Mouse (Mus musculus) stomach, embryonic 16.5 days (tissue): Measurements from ENCODE around the gene Cyb5r4. TPM values are rescaled to one million over a fixed set of nuclear protein-coding genes. Genes with fewer than 3 reads are reported as not detected.
"Not testable (repeated sequence)": the region's sequence is repeated elsewhere in the genome, so short reads cannot be mapped to it uniquely, and the experiment has no call there.

ENCODE experiments used
- ATAC-seq: fragments of 200-750 bp; cut with Nextera tagmentation; 2 replicates; pipeline ENCODE4 v1.8.0; 2017; ENCODE audit warnings: moderate number of reproducible peaks, moderate TSS enrichment; ENCODE audit not compliant: insufficient read depth, low FRiP score
- H3K27ac ChIP-seq: fragments of 300-500 bp; sonication (generic); 2 replicates; pipeline ENCODE4 v1.5.1; 2014; ENCODE audit warnings: low read length
- H3K27me3 ChIP-seq: fragments of 300-500 bp; sonication (generic); 2 replicates; pipeline ENCODE4 v1.6.1; 2014; ENCODE audit warnings: low read length, control low read depth, mixed read lengths; ENCODE audit not compliant: control insufficient read depth, insufficient read depth
- H3K36me3 ChIP-seq: fragments of 300-500 bp; sonication (generic); 2 replicates; pipeline ENCODE4 v1.6.1; 2014; ENCODE audit warnings: low read length; ENCODE audit not compliant: control insufficient read depth, insufficient read depth
- H3K4me1 ChIP-seq: fragments of 300-500 bp; sonication (generic); 2 replicates; pipeline ENCODE4 v1.6.1; 2014; ENCODE audit warnings: low read length, control low read depth, mixed read lengths; ENCODE audit not compliant: control insufficient read depth, insufficient read depth
- H3K4me2 ChIP-seq: fragments of 300-500 bp; sonication (generic); 2 replicates; pipeline ENCODE4 v1.6.1; 2014; ENCODE audit warnings: low read depth, low read length, mixed read lengths
- H3K4me3 ChIP-seq: fragments of 300-500 bp; sonication (generic); replicated peaks from 2 replicates; pipeline ENCODE4 v1.5.1; 2014; ENCODE audit warnings: mild to moderate bottlenecking, low read length
- H3K9ac ChIP-seq: fragments of 300-500 bp; sonication (generic); 2 replicates; pipeline ENCODE4 v1.6.1; 2014; ENCODE audit warnings: low read length
- H3K9me3 ChIP-seq: fragments of 300-500 bp; sonication (generic); replicated peaks from 2 replicates; pipeline ENCODE4 v1.6.1; 2016; ENCODE audit warnings: low read length, control low read depth; ENCODE audit not compliant: control insufficient read depth
- WGBS: fragments of 180-500 bp; shearing (Covaris S2); extraction: QIAGEN DNeasy Blood & Tissue Kit; methylation state at CpG from one replicate; pipeline ENCODE4 v1.1.7; 2014; 5-methylcytosine and 5-hydroxymethylcytosine counted together
- polyA plus RNA-seq: library from polyadenylated mRNA; unstranded; fragments of >200 nt; fragmentation: Nextera tagmentation; extraction: Ambion mirVana; gene quantifications from 2 replicates; pipeline ENCODE4 v1.2.1, GENCODE M21; 2015

Cyb5r4 gene
- 50.0 and 52.6 TPM in 2 replicates for polyA plus RNA-seq

DNA sequence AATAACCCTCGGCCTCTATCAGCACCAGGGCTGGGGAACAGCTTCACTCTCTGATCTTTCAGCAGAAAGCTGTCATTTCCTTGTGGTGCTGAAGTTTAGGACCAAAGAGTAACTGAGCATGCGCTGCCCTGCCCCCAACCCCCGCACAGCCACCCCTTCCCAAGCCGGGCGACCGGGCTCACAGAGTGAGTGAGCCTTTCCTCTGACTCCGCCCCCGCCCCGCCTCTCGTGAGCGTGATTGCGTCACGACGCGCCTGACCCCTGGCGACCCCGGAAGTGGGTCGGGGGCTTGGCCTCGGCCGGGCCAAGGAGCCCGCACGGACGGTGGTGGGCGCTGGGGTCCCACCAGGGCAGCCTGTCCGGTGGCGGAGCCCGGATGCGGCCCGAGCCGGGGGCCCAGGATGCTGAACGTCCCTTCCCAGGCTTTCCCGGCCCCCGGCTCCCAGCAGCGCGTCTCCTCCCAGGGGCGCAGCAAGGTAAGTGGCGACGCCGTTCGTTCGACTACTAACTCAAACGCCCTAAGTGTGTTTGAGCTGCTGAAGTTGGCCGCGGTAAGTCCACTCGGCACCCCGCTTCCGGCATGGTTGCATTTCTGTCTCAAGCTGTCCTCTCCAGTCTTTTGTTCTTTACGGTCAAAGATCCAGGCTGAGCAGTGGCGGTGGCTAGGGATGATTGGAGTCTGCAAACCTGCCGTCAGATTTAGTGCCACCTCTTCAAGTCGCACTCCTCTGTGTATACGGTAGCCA, at the start of gene Cyb5r4:
Cyb5r4 (plus strand) TSS at position 237 of the 746 bp plus-strand sequence.
- Histone ChIP-seq H3K9ac (peak within 1 kb of the TSS; percentile 92), H3K4me2 (peak within 1 kb of the TSS; percentile 69), H3K27me3 (peaks cover 9% of the 10 kb centered on the region), H3K27ac (peak within 1 kb of the TSS; percentile 84), H3K36me3 (no peaks in the 10 kb centered on the region), H3K4me1 (peaks cover 8% of the 10 kb centered on the region; the same call in 1 of the 2 replicates), H3K9me3 (no peaks in the 10 kb centered on the region), H3K4me3 (peak within 1 kb of the TSS; percentile 86)
- WGBS: under 1% methylated on average over 52 of the region's 52 CpGs
- peak; percentile 100 for ATAC-seq

DNA sequence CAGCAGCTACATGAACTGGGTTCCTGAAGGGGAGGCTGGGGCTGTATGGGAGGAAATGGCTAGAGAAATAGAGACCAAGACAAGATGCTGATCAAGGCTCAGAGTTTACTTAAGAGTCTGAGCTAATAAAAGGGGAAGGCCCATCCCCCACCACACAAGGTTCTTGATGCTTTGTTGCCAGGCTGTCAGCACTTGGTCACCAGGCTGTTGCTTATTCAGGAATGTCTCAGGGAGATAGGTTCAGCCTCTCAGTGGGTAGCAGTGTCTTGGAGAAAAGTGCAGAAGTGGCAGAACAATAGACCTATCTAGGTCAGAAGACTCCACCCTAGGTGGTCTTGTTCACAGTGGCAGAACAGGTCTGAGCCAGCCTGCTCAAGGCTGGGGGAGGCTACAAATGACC, 49.3 kb upstream of the Cyb5r4 start:
- ATAC-seq, H3K9me3 ChIP-seq, H3K4me1 ChIP-seq, H3K4me3 ChIP-seq, H3K27ac ChIP-seq, H3K4me2 ChIP-seq, H3K36me3 ChIP-seq, H3K9ac ChIP-seq, H3K27me3 ChIP-seq: not testable (repeated sequence)

DNA sequence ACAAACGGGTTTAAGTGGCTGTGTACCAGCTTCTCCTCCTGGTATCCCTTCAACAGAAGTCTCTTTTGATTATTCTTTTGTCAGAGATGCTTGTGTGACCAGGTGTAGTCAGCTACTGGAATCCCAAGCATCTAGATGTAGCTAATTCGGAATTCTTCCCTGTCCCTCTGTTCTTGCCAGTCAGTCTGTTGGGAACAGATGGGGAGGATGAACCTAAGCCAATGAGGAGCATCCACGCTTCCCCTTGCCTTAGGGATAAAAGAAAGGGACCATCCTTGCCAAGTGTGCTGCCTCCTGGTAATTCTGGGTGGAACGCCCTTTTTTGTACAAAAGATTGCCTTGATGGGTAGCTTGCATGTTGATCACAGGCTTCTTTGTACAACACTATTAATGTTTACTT, 48.3 kb upstream of the Cyb5r4 start:
- WGBS: 60% methylated on average over 4 of the region's 4 CpGs
- no peak for ATAC-seq
- H3K4me3 ChIP-seq: no peak overlapping the region
- H3K36me3 ChIP-seq: no peaks in the 10 kb centered on the region
- H3K4me1 ChIP-seq: no peaks in the 10 kb centered on the region
- H3K27me3 ChIP-seq: no peaks in the 10 kb centered on the region
- no peak overlapping the region for H3K4me2 ChIP-seq
- H3K27ac ChIP-seq: no peak overlapping the region
- no peak overlapping the region for H3K9ac ChIP-seq
- no peaks in the 10 kb centered on the region for H3K9me3 ChIP-seq

DNA sequence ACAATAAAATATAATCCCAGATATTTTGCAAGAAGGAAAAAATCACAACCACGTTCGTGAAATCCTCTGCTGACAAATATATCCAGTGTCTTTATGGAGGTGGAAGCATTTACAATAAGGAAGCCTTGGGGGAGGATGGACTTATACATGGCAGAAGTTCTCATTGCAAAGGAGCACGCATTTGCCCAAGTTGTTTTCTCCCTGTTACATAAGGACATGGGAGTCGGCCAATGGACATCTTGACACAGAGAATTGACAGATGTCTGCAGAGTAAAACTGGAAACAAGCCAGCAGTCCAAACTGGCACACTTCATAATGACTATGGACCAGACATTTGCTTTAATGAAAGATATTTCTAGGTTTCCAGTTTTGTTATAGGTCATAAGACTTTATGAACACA, 44.9 kb upstream of the Cyb5r4 start:
- 78% methylated on average over 4 of the region's 4 CpGs for WGBS
- no peak overlapping the region for H3K9ac ChIP-seq
- no peak overlapping the region for H3K4me3 ChIP-seq
- ATAC-seq: no peak
- no peaks in the 10 kb centered on the region for H3K27me3 ChIP-seq
- no peaks in the 10 kb centered on the region for H3K4me1 ChIP-seq
- no peak overlapping the region for H3K27ac ChIP-seq
- no peak overlapping the region for H3K4me2 ChIP-seq
- H3K36me3 ChIP-seq: no peaks in the 10 kb centered on the region
- H3K9me3 ChIP-seq: no peaks in the 10 kb centered on the region

DNA sequence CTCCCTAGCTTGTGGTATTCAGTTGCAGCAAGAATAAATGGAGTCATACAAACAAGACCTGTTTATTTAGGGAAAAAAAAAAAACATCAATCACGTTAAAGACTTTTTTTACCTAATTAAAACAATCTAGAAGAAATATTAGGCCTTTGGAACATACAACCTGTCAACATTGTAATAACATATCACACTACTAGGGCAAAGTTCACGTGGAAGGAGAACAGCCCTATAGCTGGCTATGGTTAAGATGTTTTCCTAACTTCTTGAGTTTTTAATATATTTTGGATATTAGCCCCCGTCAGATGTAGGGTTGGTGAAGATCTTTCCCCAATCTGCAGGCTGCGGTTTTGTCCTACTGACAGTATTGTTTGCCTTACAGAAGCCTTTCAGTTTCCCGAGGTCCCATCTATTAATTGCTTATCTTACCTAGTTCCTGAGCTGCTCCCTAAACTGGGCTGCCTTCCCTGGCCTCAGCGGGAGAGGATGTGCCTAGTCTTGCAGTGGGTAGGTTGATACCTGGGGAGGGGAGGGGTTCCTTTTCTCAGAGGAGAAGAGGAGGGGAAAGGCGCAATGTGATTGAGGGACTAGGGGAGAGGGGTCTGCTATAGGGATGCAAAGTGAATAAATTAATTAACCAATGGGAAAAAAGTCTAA, 43.4 kb upstream of the Cyb5r4 start:
- no peak overlapping the region for H3K27ac ChIP-seq
- 37% methylated on average over 7 of the region's 7 CpGs for WGBS
- no peaks in the 10 kb centered on the region for H3K36me3 ChIP-seq
- H3K4me3 ChIP-seq: no peak overlapping the region
- no peak overlapping the region for H3K9ac ChIP-seq
- H3K9me3 ChIP-seq: no peaks in the 10 kb centered on the region
- H3K4me2 ChIP-seq: no peak overlapping the region
- no peak for ATAC-seq
- H3K27me3 ChIP-seq: no peaks in the 10 kb centered on the region
- no peaks in the 10 kb centered on the region for H3K4me1 ChIP-seq

DNA sequence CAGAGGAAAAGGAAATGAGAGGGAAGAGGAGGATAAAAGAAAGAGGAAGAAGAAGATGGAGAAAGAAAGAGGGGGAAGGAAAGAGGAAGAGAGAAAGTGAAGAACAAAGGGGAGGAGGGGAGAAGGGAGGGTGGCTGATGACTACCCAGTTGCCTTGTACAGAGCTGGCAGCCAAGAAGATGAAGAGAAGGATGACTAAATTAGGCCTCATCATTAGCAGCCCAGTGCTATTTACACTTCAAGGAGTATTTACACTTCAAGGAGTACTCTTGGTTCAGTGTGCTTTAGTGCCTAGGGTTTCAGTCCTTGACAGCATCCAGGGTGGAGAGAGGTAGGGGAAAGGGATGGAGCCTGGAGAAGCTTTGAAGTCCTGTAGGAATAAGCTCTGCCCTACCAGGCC, 41.8 kb upstream of the Cyb5r4 start:
- no peak for ATAC-seq
- no peak overlapping the region for H3K4me2 ChIP-seq
- no peaks in the 10 kb centered on the region for H3K4me1 ChIP-seq
- H3K27ac ChIP-seq: no peak overlapping the region
- no peaks in the 10 kb centered on the region for H3K36me3 ChIP-seq
- H3K9me3 ChIP-seq: no peaks in the 10 kb centered on the region
- H3K9ac ChIP-seq: no peak overlapping the region
- H3K27me3 ChIP-seq: no peaks in the 10 kb centered on the region
- no peak overlapping the region for H3K4me3 ChIP-seq

DNA sequence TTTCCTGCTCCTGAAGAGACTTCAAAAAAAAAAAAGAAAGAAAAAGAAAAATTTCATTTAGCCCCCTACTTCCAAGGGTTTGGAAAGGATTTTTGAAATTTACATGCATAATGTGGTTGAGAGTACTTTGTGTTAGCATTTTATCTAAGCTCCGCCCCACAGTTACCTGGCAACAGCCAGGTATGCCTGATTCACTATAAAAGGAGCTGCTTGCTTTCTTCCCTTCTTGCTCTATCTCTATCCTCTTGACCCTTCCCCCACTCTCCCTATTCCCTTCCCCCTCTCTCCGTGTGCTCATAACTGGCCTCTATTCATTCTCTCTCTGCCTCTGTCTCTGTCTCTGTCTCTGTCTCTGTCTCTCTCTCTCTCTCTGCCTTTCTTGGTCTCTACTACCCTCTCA, 40.9 kb upstream of the Cyb5r4 start:
- H3K9me3 ChIP-seq: no peaks in the 10 kb centered on the region
- no peaks in the 10 kb centered on the region for H3K4me1 ChIP-seq
- no peak overlapping the region for H3K4me3 ChIP-seq
- H3K27me3 ChIP-seq: no peaks in the 10 kb centered on the region
- H3K4me2 ChIP-seq: no peak overlapping the region
- no peak overlapping the region for H3K9ac ChIP-seq
- no peaks in the 10 kb centered on the region for H3K36me3 ChIP-seq
- no peak for ATAC-seq
- H3K27ac ChIP-seq: no peak overlapping the region
- WGBS: 50% methylated on average over 2 of the region's 2 CpGs

DNA sequence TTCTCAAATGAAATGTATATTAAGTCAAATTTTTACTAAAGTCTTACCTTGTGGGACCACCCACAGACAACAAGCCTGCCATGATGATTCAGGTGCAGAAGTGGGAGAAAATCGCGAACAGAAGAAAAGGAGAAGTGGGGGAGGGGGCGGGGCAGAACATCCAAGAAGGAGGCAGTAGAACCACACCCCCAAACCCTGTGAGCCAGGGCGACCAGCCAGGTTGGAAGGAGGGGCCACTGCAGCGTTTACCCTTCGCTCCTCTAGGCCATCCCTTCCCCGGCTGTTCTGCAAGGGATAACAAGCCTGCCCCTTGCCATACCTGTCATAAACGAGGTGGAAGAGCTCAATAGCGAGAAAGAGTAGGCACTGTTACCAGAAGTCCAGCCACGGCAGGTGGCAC, 40.3 kb upstream of the Cyb5r4 start:
- no peaks in the 10 kb centered on the region for H3K9me3 ChIP-seq
- H3K9ac ChIP-seq: no peak overlapping the region
- 15% methylated on average over 10 of the region's 10 CpGs for WGBS
- no peak; the same call in 1 of the 2 replicates for ATAC-seq
- no peak overlapping the region for H3K4me3 ChIP-seq
- no peaks in the 10 kb centered on the region for H3K27me3 ChIP-seq
- H3K36me3 ChIP-seq: no peaks in the 10 kb centered on the region
- H3K4me2 ChIP-seq: no peak overlapping the region
- no peaks in the 10 kb centered on the region for H3K4me1 ChIP-seq
- H3K27ac ChIP-seq: no peak overlapping the region

DNA sequence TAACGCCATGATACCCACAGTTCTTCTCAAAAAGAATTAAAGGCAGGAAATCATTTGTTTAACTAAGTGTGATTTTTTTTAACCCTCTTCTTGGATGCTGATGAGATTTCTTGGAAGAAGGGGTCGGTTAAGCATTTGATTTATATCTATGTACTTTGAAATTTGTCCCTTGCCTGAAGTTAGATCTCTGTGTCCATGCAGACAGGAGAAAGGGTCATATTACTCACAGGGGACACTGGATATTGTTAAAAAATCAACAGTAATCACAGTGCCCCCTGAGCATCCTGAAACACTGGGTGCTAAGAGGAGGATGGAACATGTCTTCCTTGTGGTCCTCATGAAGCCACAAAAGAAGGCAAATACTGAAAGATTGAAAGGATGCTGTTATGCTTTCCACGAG, 37.2 kb upstream of the Cyb5r4 start:
- WGBS: 58% methylated on average over 3 of the region's 3 CpGs
- Histone ChIP-seq H3K4me1 (no peaks in the 10 kb centered on the region), H3K36me3 (no peaks in the 10 kb centered on the region), H3K27me3 (no peaks in the 10 kb centered on the region), H3K4me2 (no peak overlapping the region), H3K9ac (no peak overlapping the region), H3K9me3 (no peaks in the 10 kb centered on the region), H3K27ac (no peak overlapping the region), H3K4me3 (no peak overlapping the region)
- no peak for ATAC-seq
